Mouse (Mus musculus): ENCODE measurements at regions not wholly inside any gene's neighbourhood (a gene's known extent, or its start where the extent isn't known, plus 50 kb on each side); places are given as distances from the start of the nearest gene placed in this dataset.
"Not testable (repeated sequence)": the region's sequence is repeated elsewhere in the genome, so short reads cannot be mapped to it uniquely, and the experiment has no call there.

- DNase-seq (ENCODE audit: low spot score) = no peak
Measured at GRCm38 (mm10) chr3:138609749-138610148, 83.8 kb downstream of the Eif4e start.

GRCm38 (mm10) chr3:138612884-138613653 lies 87.1 kb downstream of the Eif4e start:
- no peak for DNase-seq (ENCODE audit: low spot score)

- no peak for DNase-seq (ENCODE audit: low spot score)
Measured at GRCm38 (mm10) chr3:138613680-138614079, 87.7 kb downstream of the Eif4e start.

- no peak for DNase-seq (ENCODE audit: low spot score)
Measured at GRCm38 (mm10) chr3:138614899-138615298, 88.9 kb downstream of the Eif4e start.

- DNase-seq (ENCODE audit: low spot score) = no peak
Measured at GRCm38 (mm10) chr3:138620263-138620662, 94.3 kb downstream of the Eif4e start.

GRCm38 (mm10) chr3:138624128-138624527 lies 98.1 kb downstream of the Eif4e start:
- DNase-seq (ENCODE audit: low spot score) = no peak

- DNase-seq (ENCODE audit: low spot score) = no peak
Measured at GRCm38 (mm10) chr3:138626230-138626629, 100.3 kb downstream of the Eif4e start.

GRCm38 (mm10) chr3:138630231-138630630 lies 104.3 kb downstream of the Eif4e start:
- no peak for DNase-seq (ENCODE audit: low spot score)

- DNase-seq (ENCODE audit: low spot score) = no peak
Measured at GRCm38 (mm10) chr3:138632086-138632485, 106.1 kb downstream of the Eif4e start.

GRCm38 (mm10) chr3:138642026-138642425 lies 100.0 kb upstream of the Tspan5 start:
- no peak for DNase-seq (ENCODE audit: low spot score)

- no peak for DNase-seq (ENCODE audit: low spot score)
Measured at GRCm38 (mm10) chr3:138643951-138644285, 98.1 kb upstream of the Tspan5 start.

- DNase-seq (ENCODE audit: low spot score) = peak; percentile 62
Measured at GRCm38 (mm10) chr3:138644286-138644951, 97.6 kb upstream of the Tspan5 start.

GRCm38 (mm10) chr3:138645320-138645719 lies 96.7 kb upstream of the Tspan5 start:
- DNase-seq (ENCODE audit: low spot score) = no peak

GRCm38 (mm10) chr3:138649699-138650098 lies 92.3 kb upstream of the Tspan5 start:
- no peak for DNase-seq (ENCODE audit: low spot score)

- DNase-seq (ENCODE audit: low spot score) = not testable (repeated sequence)
Measured at GRCm38 (mm10) chr3:138650671-138651070, 91.3 kb upstream of the Tspan5 start.

GRCm38 (mm10) chr3:138651361-138652205 lies 90.4 kb upstream of the Tspan5 start:
- DNase-seq (ENCODE audit: low spot score) = no peak

GRCm38 (mm10) chr3:138652206-138652605 lies 89.8 kb upstream of the Tspan5 start:
- DNase-seq (ENCODE audit: low spot score) = no peak

GRCm38 (mm10) chr3:138652685-138653084 lies 89.3 kb upstream of the Tspan5 start:
- DNase-seq (ENCODE audit: low spot score) = no peak

- DNase-seq (ENCODE audit: low spot score) = no peak
Measured at GRCm38 (mm10) chr3:138653549-138654246, 88.3 kb upstream of the Tspan5 start.

- peak; percentile 79 for DNase-seq (ENCODE audit: low spot score)
Measured at GRCm38 (mm10) chr3:138654610-138655371, 87.2 kb upstream of the Tspan5 start.

- DNase-seq (ENCODE audit: low spot score) = no peak
Measured at GRCm38 (mm10) chr3:138655479-138655878, 86.5 kb upstream of the Tspan5 start.

All from yolk sac, embryonic 10.5 days (tissue).